In the genomic region with DNA sequence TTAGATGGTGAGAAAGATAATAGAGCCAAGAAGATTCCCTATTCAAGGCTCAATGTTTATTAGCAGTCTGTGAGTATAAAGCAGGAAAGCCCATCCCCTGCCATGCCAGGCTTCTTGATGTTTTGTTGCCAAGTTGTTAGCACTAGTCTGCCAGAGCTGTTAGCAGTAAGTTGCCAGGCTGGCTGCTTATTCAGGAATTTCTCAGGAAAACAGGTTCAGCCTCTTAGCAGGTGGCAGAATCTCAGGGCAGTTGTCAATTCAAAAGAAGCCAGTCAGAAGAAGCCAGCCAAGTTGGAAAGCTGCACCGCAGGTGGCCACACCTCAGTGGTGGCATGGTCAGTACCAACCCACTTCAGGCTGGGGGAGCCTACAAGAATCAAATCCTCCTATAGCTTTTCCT, we compare ENCODE assay signal across 19 mouse cellular contexts.
DNase-seq lines count a peak whose midpoint lies in the region; ATAC-seq and TF ChIP-seq lines count a peak whose summit lies in the region.
"Had no signal": no experiment of that assay in that cellular context is flagged by ENCODE, and none has a peak within 500 bp of the region (broad histone marks: within the 10 kb centered on the region; RNA-seq: fewer than 3 reads in every experiment).

No protein-coding gene starts in this region.

- peak; percentile 50; the same call in 1 of the 2 replicates for ATAC-seq in forebrain, embryonic 13.5 days
- no peak for ATAC-seq in forebrain, embryonic 11.5 days (replicated peaks; ENCODE audit: low FRiP score)
- no peak for ATAC-seq in kidney, embryonic 16.5 days (ENCODE audit: low FRiP score, low TSS enrichment)
- ATAC-seq: inflammation-experienced regulatory T-cells, adult 6 months; liver, embryonic 12.5 days had no signal

- no peaks in the 10 kb centered on the region for H3K4me1 ChIP-seq in forebrain, embryonic 13.5 days
- no peaks in the 10 kb centered on the region for H3K4me1 ChIP-seq in forebrain, embryonic 11.5 days (replicated peaks; ENCODE audit: control insufficient read depth, insufficient read depth, low read length)
- no peaks in the 10 kb centered on the region for H3K4me1 ChIP-seq in kidney, embryonic 16.5 days (ENCODE audit: insufficient read depth, low read length)
- H3K4me1 ChIP-seq: embryonic facial prominence, embryonic 15.5 days; heart, embryonic 10.5 days; hindbrain, embryonic 12.5 days; limb, embryonic 12.5 days; liver, embryonic 12.5 days had no signal

- WGBS in forebrain, embryonic 13.5 days = 83% methylated on average over 1 of the region's 1 CpGs
- 79% methylated on average over 1 of the region's 1 CpGs for WGBS in forebrain, embryonic 11.5 days
- WGBS in kidney, embryonic 16.5 days = 52% methylated on average over 1 of the region's 1 CpGs

- H3K4me3 ChIP-seq in forebrain, embryonic 13.5 days = no peak overlapping the region
- H3K4me3 ChIP-seq in forebrain, embryonic 11.5 days (ENCODE audit: low read depth, low read length) = no peak overlapping the region
- H3K4me3 ChIP-seq in kidney, embryonic 16.5 days (ENCODE audit: low read length) = no peak overlapping the region
- H3K4me3 ChIP-seq: embryonic facial prominence, embryonic 15.5 days; heart, embryonic 10.5 days; hindbrain, embryonic 12.5 days; limb, embryonic 12.5 days; liver, embryonic 12.5 days had no signal

- DNase-seq in forebrain, embryonic 11.5 days (ENCODE audit: low spot score) = no peak
- peak; percentile 11 for DNase-seq in kidney, postnatal 10 days
- DNase-seq in brain, embryonic 14.5 days (ENCODE audit: low read depth) = peak; percentile 74
- peak; percentile 58 to 69 for DNase-seq in cerebellum, postnatal 25 days
- no peak for DNase-seq in adrenal gland, adult 8-10 months
- DNase-seq in thymus, postnatal 0 days (ENCODE audit: low spot score) = no peak
- DNase-seq: B cell, adult 2 months; lung, adult 2 months; lung, postnatal 4 days; right cerebral cortex, adult 18-20 months; thymus, postnatal 4 days had no signal

- TF ChIP-seq POLR2A in brain, embryonic 14.5 days (IDR thresholded peaks at IDR 0.05; ENCODE audit: borderline replicate concordance, extremely low read depth, insufficient read depth, insufficient read length, poor library complexity, severe bottlenecking) = no peak

- H3K27ac ChIP-seq in forebrain, embryonic 13.5 days = no peak overlapping the region
- H3K27ac ChIP-seq in forebrain, embryonic 11.5 days (ENCODE audit: low read depth, low read length) = no peak overlapping the region
- no peak overlapping the region for H3K27ac ChIP-seq in kidney, embryonic 16.5 days (ENCODE audit: low read length)
- H3K27ac ChIP-seq: embryonic facial prominence, embryonic 15.5 days; heart, embryonic 10.5 days; hindbrain, embryonic 12.5 days; limb, embryonic 12.5 days; liver, embryonic 12.5 days had no signal

- H3K9ac ChIP-seq in forebrain, embryonic 13.5 days = no peak overlapping the region
- no peak overlapping the region for H3K9ac ChIP-seq in forebrain, embryonic 11.5 days (ENCODE audit: low read length)
- no peak overlapping the region for H3K9ac ChIP-seq in kidney, embryonic 16.5 days (replicated peaks; ENCODE audit: low read length)
- H3K9ac ChIP-seq: embryonic facial prominence, embryonic 15.5 days; hindbrain, embryonic 12.5 days; limb, embryonic 12.5 days; liver, embryonic 12.5 days had no signal

- H3K36me3 ChIP-seq in forebrain, embryonic 13.5 days (ENCODE audit: poor library complexity, severe bottlenecking) = no peaks in the 10 kb centered on the region
- H3K36me3 ChIP-seq in forebrain, embryonic 11.5 days (ENCODE audit: control insufficient read depth, insufficient read depth, low read length) = no peaks in the 10 kb centered on the region
- H3K36me3 ChIP-seq in kidney, embryonic 16.5 days (ENCODE audit: insufficient read depth, low read length) = no peaks in the 10 kb centered on the region
- H3K36me3 ChIP-seq: embryonic facial prominence, embryonic 15.5 days; heart, embryonic 10.5 days; hindbrain, embryonic 12.5 days; limb, embryonic 12.5 days; liver, embryonic 12.5 days had no signal

- H3K4me2 ChIP-seq in forebrain, embryonic 13.5 days = no peak overlapping the region
- H3K4me2 ChIP-seq in forebrain, embryonic 11.5 days (ENCODE audit: low read depth, low read length, severe bottlenecking) = no peak overlapping the region
- no peak overlapping the region for H3K4me2 ChIP-seq in kidney, embryonic 16.5 days (replicated peaks; ENCODE audit: low read depth, low read length)
- H3K4me2 ChIP-seq: embryonic facial prominence, embryonic 15.5 days; hindbrain, embryonic 12.5 days; limb, embryonic 12.5 days; liver, embryonic 12.5 days had no signal

- TF ChIP-seq CTCF in brain, embryonic 14.5 days (IDR thresholded peaks at IDR 0.05; ENCODE audit: borderline replicate concordance, extremely low read depth, insufficient read depth, insufficient read length) = no peak

- H3K27me3 ChIP-seq in forebrain, embryonic 13.5 days = no peaks in the 10 kb centered on the region
- H3K27me3 ChIP-seq in forebrain, embryonic 11.5 days (ENCODE audit: control insufficient read depth, insufficient read depth, low read length) = no peaks in the 10 kb centered on the region
- H3K27me3 ChIP-seq in kidney, embryonic 16.5 days (ENCODE audit: insufficient read depth, low read length) = no peaks in the 10 kb centered on the region
- H3K27me3 ChIP-seq: embryonic facial prominence, embryonic 15.5 days; hindbrain, embryonic 12.5 days; limb, embryonic 12.5 days; liver, embryonic 12.5 days had no signal

- no peaks in the 10 kb centered on the region for H3K9me3 ChIP-seq in forebrain, embryonic 13.5 days (replicated peaks)
- no peaks in the 10 kb centered on the region for H3K9me3 ChIP-seq in forebrain, embryonic 11.5 days (ENCODE audit: control insufficient read depth, low read length)
- no peaks in the 10 kb centered on the region for H3K9me3 ChIP-seq in kidney, embryonic 16.5 days (ENCODE audit: low read length)
- H3K9me3 ChIP-seq: embryonic facial prominence, embryonic 15.5 days; heart, embryonic 10.5 days; hindbrain, embryonic 12.5 days; limb, embryonic 12.5 days; liver, embryonic 12.5 days had no signal

Comparison
In these comparisons a context has a peak if more than half of its experiments do, and no peak if none do; other contexts are left out.
1. DNase-seq: peak in kidney, postnatal 10 days (single experiment), brain, embryonic 14.5 days (single experiment) and cerebellum, postnatal 25 days (2 of 2); none in forebrain, embryonic 11.5 days (single experiment), adrenal gland, adult 8-10 months (single experiment) and thymus, postnatal 0 days (single experiment).